Mouse (Mus musculus): ENCODE results near the gene Ap5z1. TPM values are rescaled to one million over a fixed set of nuclear protein-coding genes. Genes with fewer than 3 reads are reported as not detected.

Gene Ap5z1
- polyA plus RNA-seq, 1 experiment, result 7.9 TPM

DNA sequence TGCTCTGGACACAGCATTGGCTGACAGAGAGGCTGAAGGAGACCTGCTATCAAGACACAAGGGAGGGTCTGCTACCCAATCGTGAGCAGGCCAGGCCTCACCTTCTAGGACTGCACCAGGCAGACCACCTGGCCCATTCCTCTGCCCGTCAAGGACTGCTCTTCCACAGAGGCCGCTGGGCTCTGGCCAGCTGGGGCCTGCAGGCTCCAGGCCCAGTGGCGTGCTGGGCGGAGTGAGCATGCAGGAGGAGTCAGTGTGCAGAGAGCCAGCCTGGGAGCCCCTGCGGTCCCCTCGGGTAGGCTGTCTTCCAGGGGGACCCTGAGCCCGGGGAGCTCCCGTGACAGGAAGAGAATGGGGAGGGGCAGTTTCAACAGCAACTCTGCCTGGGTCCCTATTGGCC lies 22.9 kb downstream of the Ap5z1 start:
- Histone ChIP-seq H3K9ac (ENCODE audit: low read depth, poor library complexity, severe bottlenecking) (no peak overlapping the region), H3K27ac (ENCODE audit: insufficient read depth, low read length) (no peak overlapping the region), H3K4me3 (ENCODE audit: low read depth, low read length) (no peak overlapping the region)

DNA sequence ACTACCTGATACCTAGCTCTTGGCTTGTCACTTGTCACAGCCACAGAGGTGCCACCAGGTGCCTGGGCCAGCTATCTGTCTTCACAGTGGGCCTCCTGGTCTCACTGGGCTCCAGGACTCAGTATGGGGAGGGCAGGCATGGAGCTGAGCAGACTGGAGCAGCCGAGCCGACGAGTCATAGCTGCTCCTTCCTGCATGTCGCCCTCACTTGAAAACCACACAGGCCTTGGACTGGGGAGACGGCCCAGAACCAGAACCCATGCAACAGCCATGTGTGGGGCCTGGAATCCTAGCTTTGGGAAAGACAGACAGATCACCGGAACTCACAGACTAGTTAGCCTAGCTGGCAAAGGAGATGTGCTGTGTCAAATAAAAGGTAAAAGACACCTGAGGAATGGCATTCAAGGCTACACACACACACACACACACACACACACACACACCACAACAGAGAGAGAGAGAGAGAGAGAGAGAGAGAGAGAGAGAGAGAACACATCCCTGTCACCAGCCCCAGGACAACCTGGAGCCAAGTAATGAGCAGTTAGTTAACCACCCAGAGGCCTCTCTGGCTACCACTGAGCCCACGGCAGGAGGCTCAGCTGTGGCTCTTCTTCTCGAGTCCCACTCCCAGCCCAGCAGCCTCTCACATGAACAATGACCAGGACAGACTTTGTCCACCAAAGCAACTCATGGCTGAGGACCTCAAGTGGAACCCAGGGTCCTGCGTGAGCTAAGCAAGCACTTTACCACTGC lies 26.4 kb downstream of the Ap5z1 start:
- H3K27ac ChIP-seq (ENCODE audit: insufficient read depth, low read length), result no peak overlapping the region
- H3K27me3 ChIP-seq (ENCODE audit: control insufficient read depth, insufficient read depth, low read length, poor library complexity, severe bottlenecking), result no peaks in the 10 kb centered on the region
- peaks cover 3% of the 10 kb centered on the region for H3K4me1 ChIP-seq (ENCODE audit: control insufficient read depth, insufficient read depth, low read length)
- no peak overlapping the region for H3K4me3 ChIP-seq (ENCODE audit: low read depth, low read length)
- no peaks in the 10 kb centered on the region for H3K9me3 ChIP-seq (replicated peaks; ENCODE audit: control insufficient read depth, insufficient read depth, low read length, poor library complexity, severe bottlenecking)
- no peak overlapping the region for H3K9ac ChIP-seq (ENCODE audit: low read depth, poor library complexity, severe bottlenecking)
- no peak for TF ChIP-seq POLR2A (IDR thresholded peaks at IDR 0.05; ENCODE audit: insufficient read depth, low read length)
- TF ChIP-seq CTCF (IDR thresholded peaks at IDR 0.05; ENCODE audit: low read depth, low read length), result no peak
- TF ChIP-seq EP300 (IDR thresholded peaks at IDR 0.05; ENCODE audit: insufficient read depth, low read depth, low read length), result no peak
- H3K36me3 ChIP-seq (ENCODE audit: control insufficient read depth, insufficient read depth, low read length, poor library complexity, severe bottlenecking), result no peaks in the 10 kb centered on the region

More for the DNA sequence above, 22.9 kb downstream of the Ap5z1 start:
- TF ChIP-seq CTCF (IDR thresholded peaks at IDR 0.05; ENCODE audit: low read depth, low read length), result no peak
- TF ChIP-seq POLR2A (IDR thresholded peaks at IDR 0.05; ENCODE audit: insufficient read depth, low read length), result no peak
- no peak for TF ChIP-seq EP300 (IDR thresholded peaks at IDR 0.05; ENCODE audit: insufficient read depth, low read depth, low read length)
- no peaks in the 10 kb centered on the region for H3K9me3 ChIP-seq (replicated peaks; ENCODE audit: control insufficient read depth, insufficient read depth, low read length, poor library complexity, severe bottlenecking)
- no peaks in the 10 kb centered on the region for H3K36me3 ChIP-seq (ENCODE audit: control insufficient read depth, insufficient read depth, low read length, poor library complexity, severe bottlenecking)
- peaks cover 3% of the 10 kb centered on the region for H3K4me1 ChIP-seq (ENCODE audit: control insufficient read depth, insufficient read depth, low read length)
- H3K27me3 ChIP-seq (ENCODE audit: control insufficient read depth, insufficient read depth, low read length, poor library complexity, severe bottlenecking), result no peaks in the 10 kb centered on the region

DNA sequence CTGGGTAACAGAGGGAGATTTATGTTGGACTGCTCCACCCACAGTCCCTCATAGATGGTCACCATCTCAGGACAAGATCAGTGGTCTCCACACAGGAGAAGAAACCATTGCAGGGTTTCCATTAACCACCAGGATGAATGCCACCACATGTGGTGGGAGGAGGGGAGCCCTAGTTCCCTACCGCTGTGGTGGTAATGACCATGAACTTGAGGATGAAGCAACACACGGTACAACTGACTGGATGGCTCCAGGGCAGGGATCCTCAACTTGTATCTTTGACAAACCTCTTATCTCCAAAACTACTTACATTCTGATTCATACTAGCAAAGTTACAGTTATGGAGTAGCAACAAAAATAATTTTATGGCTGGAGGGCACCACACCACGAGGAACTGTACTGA lies 29.6 kb downstream of the Ap5z1 start:
- TF ChIP-seq EP300 (IDR thresholded peaks at IDR 0.05; ENCODE audit: insufficient read depth, low read depth, low read length), result no peak
- TF ChIP-seq POLR2A (IDR thresholded peaks at IDR 0.05; ENCODE audit: insufficient read depth, low read length), result no peak
- no peak for TF ChIP-seq CTCF (IDR thresholded peaks at IDR 0.05; ENCODE audit: low read depth, low read length)

DNA sequence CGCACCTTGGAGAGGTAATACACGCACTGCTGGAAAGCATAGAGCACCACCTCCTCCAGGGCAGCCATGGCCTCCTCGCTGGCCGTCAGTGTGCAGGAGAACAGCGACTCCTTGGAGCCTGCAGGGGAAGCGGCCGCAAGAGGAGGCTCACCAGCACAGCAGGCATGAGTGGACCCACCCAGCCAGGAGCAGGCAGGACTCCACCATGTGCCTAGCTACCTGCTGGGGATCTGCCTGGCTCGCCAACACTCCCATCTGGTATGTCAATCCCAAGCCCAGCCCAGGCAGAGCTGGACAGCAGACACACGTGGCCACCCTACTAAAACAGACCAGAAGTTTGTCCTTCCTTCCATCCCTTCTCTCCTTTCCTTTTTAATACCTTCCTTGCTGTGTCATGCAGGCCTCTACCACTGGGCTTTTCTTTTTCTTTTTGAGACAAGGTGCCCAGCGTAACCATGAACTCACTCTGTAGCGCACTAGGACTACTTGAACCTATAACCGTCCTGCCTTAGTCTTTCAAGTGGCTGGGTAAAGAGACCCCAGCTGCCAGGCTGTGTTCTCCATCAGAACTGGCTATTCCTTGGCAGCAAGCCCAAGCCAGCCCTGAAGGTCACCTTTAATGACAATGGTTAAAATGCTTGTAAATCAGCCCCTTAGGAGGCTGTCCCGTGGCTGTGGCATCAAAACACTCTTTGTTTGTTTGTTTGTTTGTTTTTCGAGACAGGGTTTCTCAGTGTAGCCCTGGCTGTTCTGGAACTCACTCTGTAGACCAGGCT lies 31.8 kb downstream of the Ap5z1 start:
- peaks cover 8% of the 10 kb centered on the region for H3K4me1 ChIP-seq (ENCODE audit: control insufficient read depth, insufficient read depth, low read length)
- TF ChIP-seq POLR2A (IDR thresholded peaks at IDR 0.05; ENCODE audit: insufficient read depth, low read length), result no peak
- no peak for TF ChIP-seq EP300 (IDR thresholded peaks at IDR 0.05; ENCODE audit: insufficient read depth, low read depth, low read length)
- no peak for TF ChIP-seq CTCF (IDR thresholded peaks at IDR 0.05; ENCODE audit: low read depth, low read length)
- H3K4me3 ChIP-seq (ENCODE audit: low read depth, low read length), result no peak overlapping the region
- no peak overlapping the region for H3K9ac ChIP-seq (ENCODE audit: low read depth, poor library complexity, severe bottlenecking)
- H3K9me3 ChIP-seq (replicated peaks; ENCODE audit: control insufficient read depth, insufficient read depth, low read length, poor library complexity, severe bottlenecking), result no peaks in the 10 kb centered on the region
- H3K36me3 ChIP-seq (ENCODE audit: control insufficient read depth, insufficient read depth, low read length, poor library complexity, severe bottlenecking), result no peaks in the 10 kb centered on the region
- no peaks in the 10 kb centered on the region for H3K27me3 ChIP-seq (ENCODE audit: control insufficient read depth, insufficient read depth, low read length, poor library complexity, severe bottlenecking)
- H3K27ac ChIP-seq (ENCODE audit: insufficient read depth, low read length), result no peak overlapping the region

More for the DNA sequence above, 29.6 kb downstream of the Ap5z1 start:
- H3K4me1 ChIP-seq (ENCODE audit: control insufficient read depth, insufficient read depth, low read length), result no peaks in the 10 kb centered on the region
- no peaks in the 10 kb centered on the region for H3K27me3 ChIP-seq (ENCODE audit: control insufficient read depth, insufficient read depth, low read length, poor library complexity, severe bottlenecking)
- no peak overlapping the region for H3K4me3 ChIP-seq (ENCODE audit: low read depth, low read length)
- no peak overlapping the region for H3K27ac ChIP-seq (ENCODE audit: insufficient read depth, low read length)
- H3K9me3 ChIP-seq (replicated peaks; ENCODE audit: control insufficient read depth, insufficient read depth, low read length, poor library complexity, severe bottlenecking), result no peaks in the 10 kb centered on the region
- no peak overlapping the region for H3K9ac ChIP-seq (ENCODE audit: low read depth, poor library complexity, severe bottlenecking)
- H3K36me3 ChIP-seq (ENCODE audit: control insufficient read depth, insufficient read depth, low read length, poor library complexity, severe bottlenecking), result no peaks in the 10 kb centered on the region

DNA sequence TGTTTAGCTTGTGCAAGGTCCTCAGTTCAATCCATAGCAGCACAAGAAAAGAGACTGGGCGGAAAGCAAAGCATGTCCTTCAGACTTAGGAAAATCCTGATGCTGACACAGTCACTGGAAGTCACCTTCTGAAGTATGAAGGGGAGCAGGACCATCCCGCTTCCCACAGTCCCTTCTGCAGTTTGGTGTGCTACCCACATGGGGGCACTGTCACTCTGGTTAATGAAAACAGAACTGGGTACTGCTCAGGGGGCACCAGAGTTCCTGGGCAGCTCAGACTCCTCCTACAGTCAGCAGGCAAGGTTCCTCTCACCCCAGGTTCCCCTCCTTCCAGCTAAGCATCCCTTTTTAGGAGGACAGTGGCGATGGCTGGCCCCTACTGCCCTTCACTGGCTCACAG lies 35.2 kb downstream of the Ap5z1 start:
- H3K9ac ChIP-seq (ENCODE audit: low read depth, poor library complexity, severe bottlenecking), result no peak overlapping the region
- H3K36me3 ChIP-seq (ENCODE audit: control insufficient read depth, insufficient read depth, low read length, poor library complexity, severe bottlenecking), result no peaks in the 10 kb centered on the region
- H3K27ac ChIP-seq (ENCODE audit: insufficient read depth, low read length), result no peak overlapping the region
- no peak overlapping the region for H3K4me3 ChIP-seq (ENCODE audit: low read depth, low read length)
- H3K9me3 ChIP-seq (replicated peaks; ENCODE audit: control insufficient read depth, insufficient read depth, low read length, poor library complexity, severe bottlenecking), result no peaks in the 10 kb centered on the region
- TF ChIP-seq EP300 (IDR thresholded peaks at IDR 0.05; ENCODE audit: insufficient read depth, low read depth, low read length) (no peak), CTCF (IDR thresholded peaks at IDR 0.05; ENCODE audit: low read depth, low read length) (peak; percentile 82), POLR2A (IDR thresholded peaks at IDR 0.05; ENCODE audit: insufficient read depth, low read length) (no peak)
- peaks cover 14% of the 10 kb centered on the region for H3K4me1 ChIP-seq (ENCODE audit: control insufficient read depth, insufficient read depth, low read length)
- no peaks in the 10 kb centered on the region for H3K27me3 ChIP-seq (ENCODE audit: control insufficient read depth, insufficient read depth, low read length, poor library complexity, severe bottlenecking)

DNA sequence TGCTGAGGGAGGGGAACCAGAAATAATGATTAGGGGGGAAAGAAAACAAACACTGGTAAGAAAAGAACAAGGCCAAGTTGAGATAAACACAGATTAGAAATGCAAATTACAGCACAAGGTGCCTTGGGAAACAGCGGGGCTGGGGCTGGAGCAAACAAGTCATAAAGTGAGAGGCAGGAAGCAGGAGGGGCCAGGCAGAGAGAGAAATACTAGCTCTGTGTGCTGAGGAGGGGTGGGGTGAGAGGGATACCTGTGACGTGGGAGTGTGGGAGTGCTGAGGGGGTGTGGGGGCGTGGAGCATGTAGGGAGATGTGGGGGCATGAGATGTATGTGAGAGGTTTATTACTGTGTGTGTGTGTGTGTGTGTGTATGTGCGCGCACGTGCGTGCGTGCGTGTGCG lies 37.2 kb downstream of the Ap5z1 start:
- no peak overlapping the region for H3K27ac ChIP-seq (ENCODE audit: insufficient read depth, low read length)
- H3K4me3 ChIP-seq (ENCODE audit: low read depth, low read length), result no peak overlapping the region
- H3K9me3 ChIP-seq (replicated peaks; ENCODE audit: control insufficient read depth, insufficient read depth, low read length, poor library complexity, severe bottlenecking), result no peaks in the 10 kb centered on the region
- no peaks in the 10 kb centered on the region for H3K27me3 ChIP-seq (ENCODE audit: control insufficient read depth, insufficient read depth, low read length, poor library complexity, severe bottlenecking)
- TF ChIP-seq EP300 (IDR thresholded peaks at IDR 0.05; ENCODE audit: insufficient read depth, low read depth, low read length) (0 out of 2 replicates have a peak, but pooled peaks have one; percentile 46), POLR2A (IDR thresholded peaks at IDR 0.05; ENCODE audit: insufficient read depth, low read length) (no peak), CTCF (IDR thresholded peaks at IDR 0.05; ENCODE audit: low read depth, low read length) (no peak)
- peaks cover 14% of the 10 kb centered on the region for H3K4me1 ChIP-seq (ENCODE audit: control insufficient read depth, insufficient read depth, low read length)
- H3K9ac ChIP-seq (ENCODE audit: low read depth, poor library complexity, severe bottlenecking), result no peak overlapping the region
- no peaks in the 10 kb centered on the region for H3K36me3 ChIP-seq (ENCODE audit: control insufficient read depth, insufficient read depth, low read length, poor library complexity, severe bottlenecking)
